21 mouse cellular contexts compared by ENCODE assay signal in the genomic region with DNA sequence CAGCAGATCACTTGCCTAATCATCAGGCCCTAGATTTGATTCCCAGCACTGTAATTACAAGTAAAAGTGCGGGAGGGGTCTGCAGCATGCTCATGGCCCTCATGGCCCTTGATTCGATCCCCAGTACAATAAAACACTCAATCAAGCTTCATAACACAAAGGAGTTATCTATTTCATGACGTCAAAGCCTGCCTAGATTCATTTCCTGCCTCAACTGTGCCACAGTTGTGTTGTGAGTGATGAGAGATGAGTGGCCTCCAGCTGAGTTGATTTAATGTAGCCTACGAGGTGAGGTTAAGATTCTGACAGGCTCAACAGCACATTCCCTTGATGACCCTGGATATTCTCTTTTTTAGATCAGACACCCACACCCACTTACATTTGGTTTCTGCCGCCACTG.
"Had no signal": no experiment of that assay in that cellular context is flagged by ENCODE, and none has a peak within 500 bp of the region (broad histone marks: within the 10 kb centered on the region; RNA-seq: fewer than 3 reads in every experiment).

No protein-coding gene starts in this region.

- H3K4me1 ChIP-seq: limb, embryonic 10.5 days; limb, embryonic 13.5 days; midbrain, embryonic 13.5 days; neural tube, embryonic 12.5 days; neural tube, embryonic 15.5 days; stomach, embryonic 15.5 days had no signal

- DNase-seq: kidney, adult 11 months; kidney, adult 9 months; kidney, postnatal 14 days; kidney, postnatal 4 days; layer of hippocampus, adult 9-11 months; liver; liver, postnatal 0 days; lung, embryonic 14.5 days; right cerebral cortex, adult 18-20 months; right cerebral cortex, postnatal 14 days; spleen, adult 18-20 months; thymus, postnatal 36 days had no signal

- H3K4me2 ChIP-seq: limb, embryonic 13.5 days; lung, embryonic 14.5 days; midbrain, embryonic 13.5 days; neural tube, embryonic 12.5 days; neural tube, embryonic 15.5 days; stomach, embryonic 15.5 days had no signal

- H3K27me3 ChIP-seq: limb, embryonic 13.5 days; midbrain, embryonic 13.5 days; neural tube, embryonic 12.5 days; neural tube, embryonic 15.5 days; stomach, embryonic 15.5 days had no signal

- H3K9me3 ChIP-seq: limb, embryonic 10.5 days; limb, embryonic 13.5 days; midbrain, embryonic 13.5 days; neural tube, embryonic 12.5 days; neural tube, embryonic 15.5 days; stomach, embryonic 15.5 days had no signal

- H3K4me3 ChIP-seq: limb, embryonic 10.5 days; limb, embryonic 13.5 days; midbrain, embryonic 13.5 days; neural tube, embryonic 12.5 days; neural tube, embryonic 15.5 days; stomach, embryonic 15.5 days had no signal

- H3K27ac ChIP-seq: limb, embryonic 10.5 days; limb, embryonic 13.5 days; liver, embryonic 14.5 days; macrophage; midbrain, embryonic 13.5 days; neural tube, embryonic 12.5 days; neural tube, embryonic 15.5 days; stomach, embryonic 15.5 days had no signal

- ATAC-seq: liver, postnatal 0 days; lung, postnatal 0 days; midbrain, embryonic 13.5 days had no signal

- H3K9ac ChIP-seq: limb, embryonic 13.5 days; liver, embryonic 14.5 days; liver, postnatal 0 days; lung, embryonic 14.5 days; midbrain, embryonic 13.5 days; neural tube, embryonic 12.5 days; neural tube, embryonic 15.5 days; stomach, embryonic 15.5 days had no signal
